Mouse (Mus musculus) left cerebral cortex, postnatal 36 days (tissue): ENCODE measurements around the gene Slc7a6os. TPM values are rescaled to one million over a fixed set of nuclear protein-coding genes. Genes with fewer than 3 reads are reported as not detected.

Experiments used
- DNase-seq, 2 experiments: peaks; one replicate each; pipeline ENCODE4 v3.0.0; 2021 to 2022; ENCODE audit warnings: low spot score in 2 of 2, mixed read lengths in 1 of 2
- intact Hi-C: fragments of 180-260 bp; cut with DNase I; formaldehyde crosslinking; loops from one replicate; pipeline ENCODE4 v1.15.1; 2025
- total RNA-seq, 2 experiments: library from RNA; stranded (reverse); gene quantifications; 2 replicates each; pipeline ENCODE4 v1.2.3; 2021

Gene Slc7a6os
- total RNA-seq, 2 experiments from 2014 or later: 26.1 to 29.4 TPM

GRCm38 (mm10) chr8:106185628-106186270, 25.0 kb downstream of the Slc7a6os start:
- DNase-seq: peak in 1 of 2 experiments; percentile 36
- intact Hi-C loops: no loop called here

GRCm38 (mm10) chr8:106178428-106178827, 32.3 kb downstream of the Slc7a6os start:
- no peak for DNase-seq
- intact Hi-C loops: no loop called here

- intact Hi-C loops: no loop called here
- no peak for DNase-seq
Observed at GRCm38 (mm10) chr8:106177594-106177993, 33.1 kb downstream of the Slc7a6os start.

- DNase-seq: no peak
- intact Hi-C loops: no loop called here
Observed at GRCm38 (mm10) chr8:106176891-106177290, 33.8 kb downstream of the Slc7a6os start.

DNA sequence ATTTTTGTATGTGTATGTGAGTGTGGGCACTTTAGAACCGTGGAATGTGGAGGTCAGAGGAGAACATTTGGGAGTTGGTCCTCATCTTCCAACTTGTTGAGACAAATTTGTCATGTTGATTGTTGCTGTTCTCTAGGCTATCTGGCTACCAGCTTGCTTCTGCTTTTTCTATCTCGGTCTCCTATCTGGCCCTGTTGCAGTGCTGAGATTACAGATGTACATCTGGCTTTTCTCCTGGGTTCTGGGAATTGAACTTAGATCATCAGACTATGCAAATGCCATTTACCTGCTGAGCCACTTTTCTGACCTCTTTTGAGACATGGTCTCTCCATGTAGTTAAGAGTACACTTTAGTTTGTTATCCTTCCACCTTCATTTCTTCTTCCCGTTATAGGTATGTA, 37.2 kb downstream of the Slc7a6os start:
- intact Hi-C loops: no loop called here
- DNase-seq: no peak

GRCm38 (mm10) chr8:106169934-106170480, 40.7 kb downstream of the Slc7a6os start:
- DNase-seq: no peak
- intact Hi-C loops: loop anchor here (2.0 to 5.0 kb wide), 2 partner anchors 25 to 42 kb away; partner anchors contain the start of genes Prmt7 and Slc7a6os

- DNase-seq: peak; percentile 40 to 86
- intact Hi-C loops: loop anchor here (2.0 to 5.0 kb wide), 2 partner anchors 26 to 43 kb away; partner anchors contain the start of genes Prmt7 and Slc7a6os
Observed at GRCm38 (mm10) chr8:106169017-106169933, 41.5 kb downstream of the Slc7a6os start.

DNA sequence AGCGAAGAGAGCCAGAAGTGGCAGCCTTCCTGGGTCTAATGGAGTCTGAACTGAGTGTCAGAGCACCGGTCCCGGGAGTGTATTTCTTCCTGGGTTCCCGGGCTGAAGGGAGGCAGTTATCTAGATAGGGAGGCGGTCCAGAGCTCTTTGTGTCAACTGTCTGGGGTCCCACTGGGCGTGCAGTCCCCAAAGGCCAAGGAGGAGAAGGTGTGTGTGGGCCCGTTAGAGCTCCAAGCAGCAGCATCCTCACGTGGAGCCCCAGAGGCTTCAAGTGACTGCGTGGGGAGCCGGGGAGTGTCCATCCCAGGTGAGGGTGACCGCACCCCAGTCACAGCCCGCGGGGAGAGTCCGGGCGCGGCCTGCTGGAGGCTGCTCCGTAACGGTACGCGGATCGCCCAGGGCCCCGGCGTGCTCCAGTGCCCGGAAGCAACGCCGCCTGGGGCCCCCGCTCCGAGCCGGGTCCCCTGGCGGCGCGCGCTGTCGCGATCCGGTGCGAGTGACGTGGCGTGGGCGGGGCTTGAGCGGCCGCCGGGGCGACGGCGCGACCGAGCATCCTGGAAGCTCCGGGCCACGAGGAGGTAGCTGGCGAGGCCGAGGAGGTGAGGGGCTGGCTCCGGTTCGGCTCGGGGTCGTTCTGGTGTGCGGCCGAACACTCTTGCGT, 42.2 kb downstream of the Slc7a6os start, which contains the start of gene Slc7a6:
Gene Slc7a6, plus strand, starts transcription at position 502 of the 661 bp plus-strand sequence.
- intact Hi-C loops: loop anchor here (2.0 to 5.0 kb wide), 2 partner anchors 26 to 44 kb away; partner anchors contain the start of genes Prmt7 and Slc7a6os
- peak; percentile 89 to 92 for DNase-seq

DNA sequence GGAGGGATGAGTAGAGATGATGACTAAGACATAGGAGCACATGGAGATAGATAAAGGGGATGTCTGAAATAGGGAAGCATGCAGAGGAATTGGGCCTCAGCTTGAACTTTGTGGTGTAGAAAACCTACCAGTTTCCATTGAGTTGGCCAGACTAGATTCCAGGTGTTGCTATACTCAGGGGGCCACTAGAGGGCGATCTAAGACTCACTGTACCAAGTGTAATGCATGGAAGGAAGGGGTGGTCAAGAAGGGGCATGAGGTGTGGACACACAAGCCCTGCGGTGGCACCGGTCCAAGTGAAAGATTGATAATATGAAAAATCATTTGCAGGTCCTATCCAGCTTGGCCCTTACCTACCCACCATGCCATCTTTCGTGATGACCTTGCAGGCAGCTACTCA, 45.3 kb downstream of the Slc7a6os start:
- intact Hi-C loops: loop anchor here (5.0 kb wide), 1 partner anchor 47 kb away; the partner anchor contains the start of genes Prmt7 and Slc7a6os
- DNase-seq: peak; percentile 64 to 74

GRCm38 (mm10) chr8:106163251-106163650, 47.5 kb downstream of the Slc7a6os start:
- no peak for DNase-seq
- intact Hi-C loops: no loop called here

DNA sequence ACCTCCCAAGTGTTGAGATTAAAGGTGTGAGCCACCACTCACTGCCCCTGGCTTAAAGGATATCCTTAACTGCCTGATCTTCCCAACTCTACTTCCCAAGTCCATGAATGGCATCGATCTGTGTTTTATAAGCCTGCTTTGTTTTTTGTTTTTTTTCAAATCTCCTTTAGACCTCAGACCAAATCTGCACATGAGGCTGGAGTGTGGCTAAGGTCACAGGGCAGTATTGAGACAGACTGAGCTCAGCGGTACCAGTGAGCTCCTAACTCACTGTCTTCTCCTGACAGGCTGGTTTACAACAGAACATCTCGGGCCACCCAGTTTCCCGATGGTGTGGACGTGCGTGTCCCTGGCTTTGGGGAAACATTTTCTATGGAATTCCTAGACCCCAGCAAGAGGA, 50.9 kb downstream of the Slc7a6os start:
- intact Hi-C loops: no loop called here
- no peak for DNase-seq

GRCm38 (mm10) chr8:106158381-106158780, 52.4 kb downstream of the Slc7a6os start:
- intact Hi-C loops: no loop called here
- no peak for DNase-seq

DNA sequence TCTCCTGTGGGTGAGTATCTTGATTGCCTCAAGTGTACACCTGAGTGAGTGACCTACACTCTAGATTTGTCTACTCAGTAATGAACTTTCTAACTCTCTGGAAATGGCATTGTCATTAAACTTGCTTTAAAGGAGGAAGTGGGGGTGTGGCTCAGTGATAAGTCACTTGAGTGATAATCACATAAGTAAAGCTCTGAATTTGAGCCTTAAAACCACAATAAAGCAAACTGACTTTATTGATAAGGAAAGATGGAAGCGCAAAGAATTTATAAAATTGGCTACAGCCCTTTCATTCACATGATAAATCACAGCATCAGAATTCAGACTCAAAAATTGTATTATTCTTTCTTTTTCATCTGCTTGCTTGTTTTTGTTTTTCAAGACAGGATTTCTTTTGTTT, 53.3 kb downstream of the Slc7a6os start:
- no peak for DNase-seq
- intact Hi-C loops: no loop called here

- intact Hi-C loops: no loop called here
- no peak for DNase-seq
Observed at GRCm38 (mm10) chr8:106152876-106153275, 57.9 kb downstream of the Slc7a6os start.

- intact Hi-C loops: no loop called here
- no peak for DNase-seq
Observed at GRCm38 (mm10) chr8:106151041-106151440, 59.7 kb downstream of the Slc7a6os start.

Other genes starting within 250 kb of the Slc7a6os start
- 10 to 100 TPM; 18.6 to 20.0 TPM for gene Slc12a4, start 244.8 kb downstream of the Slc7a6os start, total RNA-seq
- not detected for gene Dpep3, start 231.5 kb downstream of the Slc7a6os start, total RNA-seq
- gene Dus2, start 219.6 kb downstream of the Slc7a6os start, total RNA-seq: 10 to 100 TPM; 16.4 to 19.3 TPM
- gene Dpep2nb, start 205.0 kb downstream of the Slc7a6os start, total RNA-seq: under 1 TPM; 0.30 to 0.36 TPM
- 10 to 100 TPM; 14.0 to 16.3 TPM for gene Ddx28, start 199.1 kb downstream of the Slc7a6os start, total RNA-seq
- gene Nfatc3, start 152.1 kb downstream of the Slc7a6os start, total RNA-seq: 10 to 100 TPM; 10.7 to 13.3 TPM
- gene Esrp2, start 74.0 kb downstream of the Slc7a6os start, total RNA-seq: under 1 TPM; 0.30 to 0.36 TPM
- 10 to 100 TPM; 25.9 to 26.3 TPM for gene Pla2g15, start 60.5 kb downstream of the Slc7a6os start, total RNA-seq
- 10 to 100 TPM; 24.0 to 28.7 TPM for gene Slc7a6, start 42.1 kb downstream of the Slc7a6os start, total RNA-seq
- 10 to 100 TPM; 35.3 to 41.3 TPM for gene Prmt7, start within 50 bp of the Slc7a6os start, total RNA-seq
- 10 to 100 TPM; 59.2 to 69.9 TPM for gene Smpd3, start 127.1 kb upstream of the Slc7a6os start, total RNA-seq
- 10 to 100 TPM; 11.1 to 11.7 TPM for gene Zfp90, start 204.4 kb upstream of the Slc7a6os start, total RNA-seq